Mouse (Mus musculus) spleen, adult 18-20 months (tissue): ENCODE measurements around the gene Ccm2.

Experiments
- DNase-seq, 2 experiments: peaks; one replicate each; pipeline ENCODE4 v3.0.0; 2022; ENCODE audit warnings: mixed read lengths in 2 of 2

The Ccm2 gene

DNA sequence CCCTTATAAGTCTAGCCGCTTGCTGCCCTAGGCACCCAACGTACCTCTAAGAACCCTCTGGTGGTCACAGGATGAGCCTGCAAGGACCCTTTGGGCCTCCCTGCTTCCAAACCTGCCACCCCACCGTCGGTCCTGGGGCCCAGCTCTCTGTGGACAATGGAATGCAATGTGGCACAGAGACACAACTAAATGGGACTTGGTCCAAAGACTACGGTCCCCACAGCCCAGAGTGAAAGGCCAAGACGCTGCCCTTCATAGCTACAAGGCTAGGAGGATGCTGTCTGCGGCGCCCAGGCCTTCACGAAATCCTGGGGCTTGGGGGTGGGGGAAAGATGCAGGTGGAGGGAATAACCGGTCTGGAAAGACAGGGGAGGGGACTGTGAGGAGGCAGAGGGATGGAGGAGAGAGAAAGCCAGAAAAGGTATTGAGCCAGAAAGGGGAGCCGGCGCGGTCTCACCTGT lies 58.4 kb downstream of the Ccm2 start:
- peak in 1 of 2 experiments; percentile 9 for DNase-seq

DNA sequence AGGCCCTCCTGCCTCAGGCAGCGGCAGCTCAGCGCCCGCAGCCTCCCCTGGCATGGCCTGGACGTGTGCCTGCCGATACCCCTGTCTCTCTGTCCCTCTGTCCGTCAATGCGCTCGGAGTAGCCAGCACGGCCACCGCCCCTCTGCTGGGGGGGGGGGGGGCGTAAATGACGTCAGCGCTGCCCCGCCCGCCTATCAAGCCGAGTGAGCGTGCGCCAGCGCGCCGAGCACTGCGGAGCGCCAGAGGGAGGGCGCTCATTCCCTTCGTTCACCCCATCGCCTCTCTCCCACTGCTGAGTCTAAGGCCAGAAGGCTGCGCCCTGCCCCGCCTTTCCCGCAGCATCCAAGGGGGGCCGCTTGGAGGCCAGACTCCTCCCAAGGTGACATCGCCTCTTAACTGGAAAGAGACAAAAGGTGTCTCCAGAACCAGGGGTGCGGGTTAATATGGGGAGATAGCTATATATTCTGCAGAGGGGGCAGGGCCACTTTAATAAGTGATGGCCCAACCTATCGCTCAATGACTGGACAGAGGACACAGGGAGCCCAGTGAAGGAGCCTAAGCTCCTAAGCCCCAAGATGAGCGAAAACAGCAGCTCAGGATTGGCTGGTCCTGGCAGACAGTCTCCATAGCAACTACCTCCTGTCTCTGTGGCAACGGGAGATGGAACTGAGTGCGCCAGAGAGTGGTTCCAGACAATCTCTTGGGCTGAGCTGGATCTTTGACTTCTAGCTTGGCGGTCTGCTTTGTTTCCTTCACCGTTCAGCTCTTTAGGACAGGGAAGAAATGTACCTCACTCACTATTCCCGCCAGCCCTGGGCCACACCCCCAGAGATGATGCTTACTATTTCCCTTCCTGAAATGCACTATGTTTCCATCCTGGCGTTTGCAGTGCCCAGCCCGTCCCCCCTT lies 59.1 kb downstream of the Ccm2 start, which contains the start of gene Nacad:
TSS of gene Nacad (minus strand) at position 563 of the 909 bp plus-strand sequence.
- DNase-seq = no peak

DNA sequence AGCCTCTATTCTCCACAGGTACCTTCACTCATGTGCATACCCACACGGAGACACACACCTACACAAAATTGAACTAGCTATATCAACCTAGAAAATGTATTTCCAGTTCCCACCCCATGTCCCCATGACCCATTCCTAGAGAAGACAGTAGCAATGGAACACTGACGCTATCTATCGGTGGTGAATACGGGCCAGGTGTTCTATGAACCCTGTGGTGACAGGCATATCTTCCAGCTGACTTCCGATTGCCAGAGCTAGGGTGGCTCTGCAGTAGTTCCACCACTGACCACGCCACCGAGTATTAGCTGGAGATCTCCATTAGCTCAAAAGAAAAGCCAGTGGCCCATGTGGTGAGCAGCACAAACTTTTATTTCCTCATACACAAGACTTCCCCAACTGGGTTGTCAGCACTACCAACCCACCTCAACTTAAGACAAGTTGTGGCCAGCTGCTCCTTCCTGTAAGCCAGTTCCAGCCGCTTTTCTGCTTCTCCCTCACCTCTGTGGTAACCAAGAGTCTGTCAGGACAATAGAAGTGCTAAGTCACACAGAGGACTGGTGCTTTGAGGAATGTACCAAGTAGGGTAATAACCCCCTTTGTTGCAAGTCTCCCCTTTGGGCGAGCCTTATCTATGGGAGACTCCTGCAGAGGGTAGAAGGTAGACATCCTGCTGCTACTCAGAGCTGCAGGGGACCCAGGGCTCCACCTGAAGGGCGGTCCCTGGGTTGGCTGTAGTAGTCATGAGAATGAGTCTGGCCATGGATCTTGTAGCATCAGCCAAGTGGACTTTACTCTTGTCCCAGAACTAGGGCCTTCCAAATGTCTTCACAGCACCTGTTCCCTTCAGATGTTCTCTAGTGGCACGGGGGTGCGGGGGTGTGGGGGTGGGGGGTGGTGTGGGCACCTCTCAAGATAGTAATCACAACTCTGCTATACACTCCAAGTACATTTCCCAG lies 68.8 kb downstream of the Ccm2 start:
- DNase-seq = no peak

DNA sequence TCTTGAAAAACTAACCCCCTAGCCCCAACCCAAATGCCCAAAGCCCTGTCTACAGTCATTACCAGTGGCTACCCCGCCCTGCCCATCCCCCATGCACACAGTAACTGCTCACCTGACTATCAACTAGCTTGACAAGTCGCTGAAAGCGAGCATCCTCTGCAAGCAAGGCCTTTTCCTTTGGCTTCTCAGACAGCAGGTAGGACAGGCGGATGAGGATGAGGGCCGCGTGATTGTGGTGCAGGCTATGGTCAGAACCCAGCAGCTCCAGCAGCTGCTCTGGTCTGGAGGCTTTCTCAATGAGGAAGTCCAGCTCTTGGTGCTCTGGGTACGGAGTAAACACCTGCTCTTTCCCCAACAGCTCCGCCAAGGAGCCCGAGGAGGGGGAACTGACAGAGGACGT lies 77.0 kb downstream of the Ccm2 start:
- DNase-seq = no peak

DNA sequence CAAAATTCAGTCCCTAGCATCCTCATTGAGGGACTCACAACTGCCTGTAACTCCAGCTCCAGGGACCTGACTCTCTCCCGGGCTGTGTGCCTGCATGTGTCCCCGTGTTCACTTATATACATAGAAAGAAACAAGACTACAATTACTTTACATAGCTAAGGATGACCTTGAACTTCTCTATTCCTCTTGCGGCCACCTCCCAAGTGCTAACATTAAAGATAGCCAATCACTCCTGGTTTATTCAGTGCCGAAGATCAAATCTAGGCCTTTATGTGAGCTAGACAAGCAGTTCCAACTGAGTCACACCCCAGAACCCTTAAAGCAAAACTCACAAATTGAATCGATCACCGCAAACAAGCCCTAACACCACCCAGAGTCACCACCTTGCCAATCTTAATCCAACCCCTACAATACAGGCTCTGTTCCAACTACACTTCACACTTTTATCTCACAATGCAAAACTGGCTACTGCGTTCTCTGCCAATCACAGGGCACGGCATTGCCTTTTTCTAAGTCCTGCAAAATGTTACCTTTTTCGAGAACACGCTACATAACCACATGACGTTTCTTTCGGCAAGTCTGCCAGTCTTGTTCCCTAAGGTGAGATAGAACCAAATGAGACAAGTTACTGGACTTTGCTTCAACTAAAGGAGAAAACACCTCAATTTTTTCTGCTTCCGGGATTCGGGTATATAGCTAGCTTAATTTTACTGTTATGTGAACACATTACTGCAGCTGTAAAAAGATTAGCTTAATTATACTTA lies 78.1 kb downstream of the Ccm2 start:
- no peak for DNase-seq

DNA sequence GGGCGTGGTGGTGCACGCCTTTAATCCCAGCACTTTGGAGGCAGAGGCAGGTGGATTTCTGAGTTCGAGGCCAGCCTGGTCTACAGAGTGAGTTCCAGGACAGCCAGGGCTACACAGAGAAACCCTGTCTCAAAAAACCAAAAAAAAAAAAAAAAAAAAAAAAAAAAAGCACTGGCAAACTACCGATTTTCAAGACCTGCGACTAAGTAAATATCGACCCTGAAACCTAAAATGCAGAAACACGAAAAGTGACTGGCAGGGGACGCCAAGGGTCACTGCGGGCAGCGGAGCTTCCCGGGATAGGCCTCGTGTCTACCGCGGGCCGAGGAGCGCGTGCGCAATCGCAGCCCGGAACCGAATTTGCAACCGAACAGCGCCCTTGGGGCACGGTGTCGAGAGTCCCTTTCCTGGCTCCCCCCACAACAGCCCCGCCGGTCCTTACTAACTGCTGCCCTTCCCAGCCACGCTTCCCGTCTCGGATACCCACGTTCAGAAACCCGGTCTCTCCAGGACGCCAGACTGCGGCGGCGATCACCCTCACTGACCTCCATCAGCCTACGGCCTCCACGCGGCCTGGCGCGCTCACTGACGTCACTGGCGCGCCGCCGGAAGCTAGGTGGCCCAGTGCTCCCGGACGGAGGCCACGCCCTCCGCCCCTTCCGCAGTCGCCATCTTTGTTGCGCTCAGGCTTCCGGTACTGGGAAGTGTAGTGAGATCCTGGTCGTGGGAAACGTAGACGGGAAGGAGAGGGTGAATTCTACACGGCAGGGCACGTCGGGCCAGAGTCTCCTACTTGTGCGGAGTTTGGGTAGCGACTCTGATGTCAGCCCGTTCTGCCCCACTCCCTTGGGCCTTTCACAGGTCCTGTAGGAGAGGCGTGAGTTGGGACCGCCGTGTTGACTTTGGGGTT lies 79.0 kb downstream of the Ccm2 start, which contains the start of gene Tbrg4:
TSS of gene Tbrg4 (minus strand) at position 590 of the 910 bp plus-strand sequence.
- DNase-seq = peak; percentile 86 to 89

DNA sequence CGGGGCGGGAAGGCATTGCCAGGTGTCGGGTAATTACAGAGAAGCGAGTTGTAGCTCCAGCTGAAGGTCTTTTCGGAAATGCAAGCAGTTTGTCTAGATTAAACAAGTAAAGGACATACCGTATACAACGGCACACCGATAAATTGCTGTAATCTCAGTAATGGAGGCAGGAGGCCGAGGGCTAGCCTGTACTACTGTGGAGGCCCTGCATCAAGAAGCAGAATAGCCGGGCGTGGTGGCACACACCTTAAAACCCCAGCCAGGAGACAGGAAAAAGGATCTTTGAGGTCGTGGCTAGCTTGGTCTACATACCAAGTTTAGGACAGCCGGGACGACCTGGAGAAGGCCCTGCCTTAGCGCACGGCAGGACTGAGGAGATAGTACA lies 79.7 kb downstream of the Ccm2 start:
- no peak for DNase-seq

DNA sequence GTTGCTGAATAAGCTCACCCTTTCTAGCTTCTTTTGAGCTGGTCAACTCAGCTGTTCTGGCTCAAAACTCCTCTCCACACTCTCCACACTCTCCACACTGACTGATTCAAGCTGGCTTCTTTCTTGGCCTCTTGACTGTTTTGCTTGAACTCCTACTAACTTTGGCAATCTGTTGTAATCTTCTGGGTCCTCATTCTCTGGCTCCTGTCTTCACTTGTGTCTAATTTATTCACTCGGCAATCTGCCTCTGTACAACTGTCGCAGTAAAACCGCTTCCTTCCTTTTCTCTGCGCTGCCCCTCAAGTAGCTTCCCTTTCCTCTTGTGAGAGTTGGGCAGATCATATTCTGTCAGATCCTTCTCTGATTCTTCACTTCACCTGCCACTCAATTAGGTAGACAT lies 81.0 kb downstream of the Ccm2 start:
- DNase-seq = peak in 1 of 2 experiments; percentile 30

DNA sequence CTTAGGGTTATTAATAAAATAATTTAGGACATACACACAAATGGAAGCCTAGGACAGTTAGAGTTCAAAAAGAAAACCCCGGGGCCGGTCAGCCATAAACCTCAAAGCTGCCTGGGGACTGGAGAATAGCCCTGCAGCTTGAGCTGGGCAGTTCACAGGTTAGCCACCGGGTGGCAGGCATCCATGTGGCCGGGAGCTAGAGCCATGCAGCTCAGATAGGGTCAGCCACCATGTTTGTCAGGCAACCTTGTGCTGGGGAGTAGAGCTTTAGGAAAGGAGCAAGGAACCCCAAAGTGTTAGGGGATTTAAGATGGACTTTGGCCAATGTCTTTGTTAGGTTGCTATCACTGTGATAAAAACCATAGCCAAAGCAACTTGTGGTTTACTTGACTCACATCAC lies 81.9 kb downstream of the Ccm2 start:
- DNase-seq = peak; percentile 49 to 69

DNA sequence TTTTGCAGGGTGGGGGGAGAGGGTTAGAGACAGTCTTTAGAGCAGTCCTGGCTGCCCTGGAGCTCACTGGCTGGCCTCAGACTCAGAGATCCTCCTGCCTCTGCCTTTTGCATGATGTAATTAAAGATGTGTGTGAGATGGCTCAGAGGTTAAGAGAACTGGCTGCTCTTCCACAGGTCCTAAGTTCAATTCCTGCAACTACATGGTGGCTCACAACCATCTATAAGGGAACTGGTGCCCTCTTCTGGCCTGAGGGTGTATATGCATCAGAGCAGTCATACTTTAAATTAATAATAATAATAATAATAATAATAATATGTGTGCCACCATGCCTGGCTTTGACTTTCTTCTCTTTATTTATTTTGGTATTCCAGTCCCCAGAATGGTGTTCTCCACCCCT lies 83.0 kb downstream of the Ccm2 start:
- DNase-seq = peak in 1 of 2 experiments; percentile 49

DNA sequence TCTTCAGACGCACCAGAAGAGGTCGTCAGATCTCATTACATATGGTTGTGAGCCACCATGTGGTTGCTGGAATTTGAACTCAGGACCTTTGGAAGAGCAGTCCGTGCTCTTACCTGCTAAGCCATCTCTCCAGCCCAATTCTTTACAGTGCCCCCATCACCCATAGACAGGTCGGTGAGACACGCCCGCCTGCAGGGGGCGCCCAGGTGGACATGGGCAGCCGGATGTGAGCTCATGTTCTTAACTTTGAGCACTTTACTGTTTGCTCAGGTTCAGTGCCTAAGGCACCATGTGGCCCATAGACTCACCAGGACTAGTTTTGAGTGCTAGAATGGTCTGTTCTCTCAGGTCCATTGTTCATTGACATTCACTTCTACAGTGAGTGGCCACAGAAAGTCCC lies 89.5 kb downstream of the Ccm2 start:
- no peak for DNase-seq

DNA sequence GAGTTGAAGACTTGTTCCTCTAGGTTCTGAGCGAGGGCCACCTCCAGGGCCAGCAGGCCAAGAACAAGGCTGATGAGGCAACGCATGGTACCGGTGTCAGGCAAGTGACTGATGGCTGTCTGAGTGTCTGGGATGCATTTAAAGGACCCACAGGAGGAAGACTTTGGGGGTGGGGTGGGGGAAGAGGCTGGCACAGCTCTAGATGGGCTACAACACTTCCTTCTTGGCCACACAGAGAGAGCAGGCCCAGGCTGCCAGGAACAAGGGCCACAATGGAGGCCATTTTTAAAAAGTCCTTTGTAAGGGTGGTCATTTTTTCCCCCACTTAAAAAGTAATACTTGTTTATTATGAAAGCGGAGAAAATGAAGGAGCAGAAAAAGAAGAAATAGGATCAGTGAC lies 91.8 kb downstream of the Ccm2 start, which contains the start of gene Wap:
TSS of gene Wap (minus strand) at position 101 of the 400 bp plus-strand sequence.
- no peak for DNase-seq

DNA sequence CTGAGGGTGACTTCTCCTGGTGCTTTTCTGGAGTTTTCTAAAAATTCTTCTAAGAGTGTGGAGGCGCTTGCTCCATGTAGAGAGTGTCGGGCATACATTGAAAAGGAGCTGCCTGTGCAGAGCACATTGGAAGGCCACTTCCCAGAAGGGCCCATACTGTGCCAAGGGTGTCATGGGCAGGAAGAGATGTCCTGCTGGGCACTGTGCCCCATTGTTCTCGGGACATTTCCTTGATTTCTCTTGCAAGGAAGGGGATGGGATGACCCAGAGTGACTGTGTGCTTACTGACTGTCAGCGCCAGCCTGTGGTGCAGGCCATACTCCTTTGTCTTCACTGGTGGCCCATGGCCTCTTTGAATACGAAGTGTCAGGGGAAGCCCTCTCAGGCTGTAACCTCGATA lies 92.4 kb downstream of the Ccm2 start:
- no peak for DNase-seq

DNA sequence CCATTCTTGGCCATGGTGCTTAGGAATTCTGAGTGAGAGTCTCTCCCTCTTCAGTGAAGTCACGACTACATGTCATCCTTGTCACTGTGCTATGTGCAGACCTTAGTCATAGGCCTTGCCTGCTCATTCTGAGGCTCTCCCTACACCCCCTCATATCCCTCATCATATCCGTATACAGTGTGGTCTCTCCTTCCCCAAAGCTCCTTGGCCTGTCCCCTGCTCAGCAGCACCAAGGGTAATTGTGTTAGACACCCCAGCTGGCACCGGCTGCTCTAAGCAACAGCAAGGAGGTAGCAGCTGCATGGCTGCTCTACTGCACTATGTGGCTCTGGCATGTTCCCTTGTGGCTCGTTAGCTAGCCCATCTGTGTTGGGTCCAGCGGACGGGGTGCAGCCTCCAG lies 97.9 kb downstream of the Ccm2 start:
- DNase-seq = no peak
